Mouse (Mus musculus) left cerebral cortex, adult 9 months (tissue): ENCODE data around the gene Htr7.

Experiments used
- DNase-seq, 2 experiments: peaks; one replicate each; pipeline ENCODE4 v3.0.0; 2022; ENCODE audit warnings: low spot score in 2 of 2

Gene Htr7

DNA sequence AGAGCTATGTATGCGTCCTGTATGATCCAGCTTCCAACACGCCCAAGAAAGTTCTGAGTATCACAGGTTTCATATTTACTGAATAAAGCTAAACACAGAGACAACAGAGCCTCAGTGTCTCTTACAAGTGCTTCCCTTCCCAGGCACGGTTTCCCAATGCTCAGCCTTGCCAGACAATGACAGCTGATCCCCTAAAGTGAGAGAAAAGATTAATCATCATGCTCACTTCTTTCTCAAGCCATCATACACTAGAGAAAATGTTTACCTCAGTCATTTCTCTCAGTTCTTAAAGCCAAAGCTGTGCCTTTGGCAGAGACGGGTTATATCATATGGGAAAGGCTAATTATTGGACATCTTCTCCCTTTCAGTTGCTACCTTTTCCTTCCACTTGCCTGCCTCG, 99.7 kb downstream of the Htr7 start:
- DNase-seq = no peak

DNA sequence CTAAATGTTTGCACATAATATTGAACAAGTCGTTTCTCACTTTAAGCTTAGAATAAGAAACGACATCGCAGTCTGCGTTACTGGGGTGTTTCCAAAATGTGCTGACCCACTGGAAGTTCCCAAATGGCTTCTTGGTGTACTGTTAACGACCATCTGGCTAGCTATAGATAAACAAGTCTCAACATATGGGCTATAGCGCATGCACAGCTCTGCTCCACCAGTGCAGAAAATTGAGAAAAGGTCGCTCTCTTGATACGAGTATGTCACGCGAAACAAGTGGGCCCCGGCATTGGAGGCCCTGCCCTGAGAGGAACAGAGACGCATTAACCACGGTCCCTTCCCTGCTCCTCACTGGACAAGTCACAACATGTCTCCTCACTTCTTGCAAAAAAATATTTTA, 101.6 kb downstream of the Htr7 start:
- no peak for DNase-seq

DNA sequence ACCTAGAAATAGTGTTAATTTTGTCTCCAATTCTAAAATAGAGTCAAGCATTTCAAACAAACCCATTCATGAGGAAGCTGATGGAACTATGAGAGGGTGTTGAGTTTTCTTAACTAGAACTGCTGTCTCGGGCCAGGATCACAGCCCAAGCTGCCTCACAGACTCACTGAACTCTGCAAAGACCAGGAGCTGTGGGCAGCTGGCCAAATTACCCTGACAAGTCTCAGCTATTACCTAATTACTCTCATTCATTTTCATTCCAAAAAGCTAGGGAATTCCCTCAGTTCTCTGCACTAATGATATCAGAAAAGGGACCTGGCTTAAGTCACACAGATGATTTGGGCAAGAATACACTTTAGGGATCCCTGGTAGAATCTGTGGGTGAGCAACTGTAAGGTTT, 107.4 kb downstream of the Htr7 start:
- no peak for DNase-seq

DNA sequence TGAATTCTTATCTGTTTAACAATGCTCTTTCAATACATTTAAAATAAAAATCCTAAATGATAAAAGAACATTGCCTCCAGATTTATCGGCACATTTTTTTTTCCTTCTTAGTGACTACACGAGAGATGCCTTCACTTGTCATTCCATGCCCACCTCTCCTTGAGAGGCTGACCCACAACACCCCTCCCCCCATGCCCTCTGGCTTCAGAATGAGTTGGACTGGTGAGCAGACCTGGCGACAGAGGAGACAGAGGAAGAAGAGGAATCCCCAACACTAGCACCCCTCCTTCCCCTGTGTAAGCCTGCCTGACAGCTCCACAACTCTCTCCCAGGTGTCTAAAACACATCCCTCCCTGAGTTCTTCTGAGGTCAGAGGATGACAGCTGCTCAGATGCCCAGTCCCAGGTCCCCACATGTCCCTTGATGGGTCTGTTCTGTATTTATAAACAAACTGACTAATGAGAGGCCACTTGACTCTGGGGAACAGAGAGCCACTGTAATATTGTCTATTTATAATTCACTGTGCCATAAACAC, 132.3 kb downstream of the Htr7 start:
- DNase-seq = no peak

DNA sequence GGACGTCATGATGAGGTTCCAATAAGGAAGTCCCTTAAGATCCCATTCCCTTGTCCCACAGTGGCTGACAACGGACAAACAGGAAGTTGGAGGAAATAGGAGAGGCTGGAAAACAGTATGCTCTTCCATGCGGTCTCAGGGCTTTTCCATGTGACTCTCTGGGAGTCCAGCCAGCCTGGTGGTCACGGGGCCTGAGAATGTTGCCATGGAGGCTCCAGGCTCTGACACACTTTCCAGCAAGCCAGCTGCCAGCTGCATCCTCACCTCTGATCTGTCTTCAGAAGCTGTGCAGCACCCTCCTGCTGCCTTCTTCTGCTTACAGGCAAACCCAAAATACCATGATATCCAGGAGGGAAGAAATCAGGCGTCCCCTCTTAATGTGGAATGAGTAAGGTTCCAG, 132.9 kb downstream of the Htr7 start:
- peak; percentile 37 to 83 for DNase-seq
